Comparison of ENCODE assay signal across 10 mouse cellular contexts in genomic region chr3:51230146-51230835, GRCm38 (mm10). TPM values are rescaled to one million over a fixed set of nuclear protein-coding genes. Genes with fewer than 3 reads are reported as not detected.
A peak's percentile ranks its signal among the peaks of the same experiment; 100 is the strongest.
DNase-seq lines count a peak whose midpoint lies in the region; ATAC-seq and TF ChIP-seq lines count a peak whose summit lies in the region.
"Had no signal": no experiment of that assay in that cellular context is flagged by ENCODE, and none has a peak within 500 bp of the region (broad histone marks: within the 10 kb centered on the region; RNA-seq: fewer than 3 reads in every experiment).

No protein-coding gene starts in this region.

- peak overlapping the region; percentile 83; the same call in 1 of the 2 replicates for H3K27ac ChIP-seq in heart, embryonic 10.5 days
- peak overlapping the region; percentile 97 for H3K27ac ChIP-seq in MEL (ENCODE audit: control insufficient read depth, low read depth, low read length)
- H3K27ac ChIP-seq in midbrain, embryonic 14.5 days (replicated peaks; ENCODE audit: low read depth, low read length): no peak overlapping the region

- H3K4me3 ChIP-seq in heart, embryonic 10.5 days: no peak overlapping the region
- peak overlapping the region in 1 of 2 experiments; percentile 24; a peak in 2 of 4 replicates for H3K4me3 ChIP-seq in MEL (ENCODE audit: control insufficient read depth in 1 of 2, insufficient read depth in 1 of 2, low read depth in 2 of 2, low read length in 2 of 2)
- H3K4me3 ChIP-seq in megakaryocyte, embryonic 14.5 days (replicated peaks): peak overlapping the region; percentile 12
- H3K4me3 ChIP-seq in midbrain, embryonic 14.5 days (replicated peaks; ENCODE audit: low read depth, low read length): no peak overlapping the region
- H3K4me3 ChIP-seq: heart, embryonic 15.5 days had no signal

- peak; percentile 50 to 71 for TF ChIP-seq EP300 in MEL (IDR thresholded peaks at IDR 0.05; ENCODE audit: low read depth in 1 of 2, low read length in 2 of 2)

- 67% methylated on average over 6 of the region's 6 CpGs for WGBS in heart, embryonic 10.5 days
- WGBS in midbrain, embryonic 14.5 days: 96% methylated on average over 6 of the region's 6 CpGs

- peaks cover 60% of the 10 kb centered on the region for H3K4me1 ChIP-seq in heart, embryonic 10.5 days
- H3K4me1 ChIP-seq in MEL (ENCODE audit: control insufficient read depth in 1 of 2, insufficient read depth in 2 of 2, low read length in 2 of 2): peaks cover 39 to 73% of the 10 kb centered on the region in 2 experiments
- H3K4me1 ChIP-seq in megakaryocyte, embryonic 14.5 days: peaks cover 98% of the 10 kb centered on the region
- peaks cover 12% of the 10 kb centered on the region for H3K4me1 ChIP-seq in midbrain, embryonic 14.5 days (ENCODE audit: control insufficient read depth, insufficient read depth, low read length)

- TF ChIP-seq POLR2A in MEL (IDR thresholded peaks at IDR 0.05; ENCODE audit: control insufficient read depth in 1 of 2, insufficient read depth in 1 of 2, low read depth in 1 of 2, low read length in 2 of 2, poor library complexity in 1 of 2): no peak

- no peak for TF ChIP-seq RAD21 in MEL (IDR thresholded peaks at IDR 0.05; ENCODE audit: low read depth, low read length)

- H3K9me3 ChIP-seq in heart, embryonic 10.5 days: no peaks in the 10 kb centered on the region
- H3K9me3 ChIP-seq in MEL (replicated peaks; ENCODE audit: insufficient read depth, low read length): no peaks in the 10 kb centered on the region
- H3K9me3 ChIP-seq in megakaryocyte, embryonic 14.5 days: no peaks in the 10 kb centered on the region
- H3K9me3 ChIP-seq in midbrain, embryonic 14.5 days (ENCODE audit: control insufficient read depth, low read length): no peaks in the 10 kb centered on the region
- H3K9me3 ChIP-seq: heart, embryonic 15.5 days had no signal

- H3K79me2 ChIP-seq in MEL (ENCODE audit: control insufficient read depth, insufficient read depth, low read length, poor library complexity): peaks cover 59% of the 10 kb centered on the region

- DNase-seq in heart, embryonic 10.5 days (ENCODE audit: low spot score): peak; percentile 88
- no peak for DNase-seq in heart, adult 8-10 months (ENCODE audit: low spot score)
- peak; percentile 88 for DNase-seq in MEL (ENCODE audit: low read depth, low spot score)
- DNase-seq in kidney, adult 11 months: no peak
- no peak for DNase-seq in left cerebral cortex, adult 9 months (ENCODE audit: low spot score in 2 of 2)
- no peak for DNase-seq in midbrain, embryonic 14.5 days
- DNase-seq: lung, postnatal 4 days had no signal

- no peaks in the 10 kb centered on the region for H3K36me3 ChIP-seq in heart, embryonic 10.5 days
- H3K36me3 ChIP-seq in MEL (ENCODE audit: control insufficient read depth in 1 of 2, insufficient read depth in 2 of 2, low read length in 2 of 2): peaks cover 0 to 80% of the 10 kb centered on the region in 2 experiments; a peak in 2 of 4 replicates
- peaks cover 20% of the 10 kb centered on the region for H3K36me3 ChIP-seq in megakaryocyte, embryonic 14.5 days (replicated peaks; ENCODE audit: low read length)
- H3K36me3 ChIP-seq in midbrain, embryonic 14.5 days (ENCODE audit: control insufficient read depth, insufficient read depth, low read length): no peaks in the 10 kb centered on the region
- H3K36me3 ChIP-seq: heart, embryonic 15.5 days had no signal

- no peaks in the 10 kb centered on the region for H3K27me3 ChIP-seq in heart, embryonic 10.5 days (ENCODE audit: insufficient read depth, poor library complexity, severe bottlenecking)
- no peaks in the 10 kb centered on the region for H3K27me3 ChIP-seq in MEL (ENCODE audit: control insufficient read depth in 1 of 2, insufficient read depth in 2 of 2, low read length in 2 of 2)
- H3K27me3 ChIP-seq in megakaryocyte, embryonic 14.5 days (replicated peaks): no peaks in the 10 kb centered on the region
- no peaks in the 10 kb centered on the region for H3K27me3 ChIP-seq in midbrain, embryonic 14.5 days (ENCODE audit: control insufficient read depth, insufficient read depth, low read length)
- H3K27me3 ChIP-seq: heart, embryonic 15.5 days had no signal

- H3K4me2 ChIP-seq in midbrain, embryonic 14.5 days (ENCODE audit: low read length): no peak overlapping the region
- H3K4me2 ChIP-seq: heart, embryonic 15.5 days had no signal

- no peak for TF ChIP-seq CTCF in MEL (IDR thresholded peaks at IDR 0.05 in 2 of 3, conservative IDR thresholded peaks at IDR 0.05 in 1 of 3; ENCODE audit: control insufficient read depth in 1 of 3, insufficient read depth in 1 of 3, low read depth in 2 of 3, low read length in 3 of 3, poor library complexity in 1 of 3, severe bottlenecking in 1 of 3)

- peak; percentile 79 for ATAC-seq in erythroid progenitor cell, adult 5-6 weeks (replicated peaks; ENCODE audit: low FRiP score, poor library complexity, severe bottlenecking)
- no peak for ATAC-seq in midbrain, embryonic 14.5 days (ENCODE audit: low FRiP score, low TSS enrichment)

- H3K9ac ChIP-seq in MEL (ENCODE audit: control insufficient read depth, low read depth, low read length, poor library complexity, severe bottlenecking): peak overlapping the region; percentile 58
- H3K9ac ChIP-seq in midbrain, embryonic 14.5 days (replicated peaks; ENCODE audit: low read length): no peak overlapping the region
- H3K9ac ChIP-seq: heart, embryonic 15.5 days had no signal

TF ChIP-seq in MEL, 35 proteins besides CTCF, POLR2A, EP300 and RAD21 (continues in another document):
- no peak for TF ChIP-seq HCFC1 (IDR thresholded peaks at IDR 0.05; ENCODE audit: low read depth, low read length)
- TF ChIP-seq ETS1 (IDR thresholded peaks at IDR 0.05; ENCODE audit: low read depth, low read length): peak; percentile 85
- no peak for TF ChIP-seq SMC3 (IDR thresholded peaks at IDR 0.05; ENCODE audit: low read depth, low read length)
- TF ChIP-seq ZC3H11A (IDR thresholded peaks at IDR 0.05; ENCODE audit: low read depth, low read length): no peak
- TF ChIP-seq MAX (IDR thresholded peaks at IDR 0.05; ENCODE audit: low read length): peak; percentile 87
- no peak for TF ChIP-seq UBTF (IDR thresholded peaks at IDR 0.05; ENCODE audit: borderline replicate concordance, insufficient read depth, low read depth, low read length)
- peak; percentile 54 for TF ChIP-seq GATA1 (IDR thresholded peaks at IDR 0.05; ENCODE audit: low read depth, low read length)
- peak; percentile 88 for TF ChIP-seq MYC (IDR thresholded peaks at IDR 0.05; ENCODE audit: low read depth, low read length)
- peak; percentile 51; the same call in 1 of the 2 replicates for TF ChIP-seq BHLHE40 (IDR thresholded peaks at IDR 0.05; ENCODE audit: borderline replicate concordance, low read depth, low read length)
- TF ChIP-seq ZNF384 (IDR thresholded peaks at IDR 0.05; ENCODE audit: low read depth, low read length): peak; percentile 31; the same call in 1 of the 2 replicates
- TF ChIP-seq ZKSCAN1 (IDR thresholded peaks at IDR 0.05; ENCODE audit: low read depth, low read length): no peak
- TF ChIP-seq POLR2AphosphoS2 (IDR thresholded peaks at IDR 0.05; ENCODE audit: low read length): no peak
- TF ChIP-seq POLR2AphosphoS5 (IDR thresholded peaks at IDR 0.05; ENCODE audit: borderline replicate concordance, low read depth, low read length): no peak
- no peak for TF ChIP-seq GABPA (IDR thresholded peaks at IDR 0.05; ENCODE audit: low read depth, low read length)
- TF ChIP-seq KAT2A (conservative IDR thresholded peaks at IDR 0.05; ENCODE audit: low read depth, low read length): no peak
- no peak for TF ChIP-seq ZMIZ1 (IDR thresholded peaks at IDR 0.05; ENCODE audit: low read depth, low read length)
- no peak for TF ChIP-seq E2F4 (IDR thresholded peaks at IDR 0.05; ENCODE audit: borderline replicate concordance, low read depth, low read length)
- TF ChIP-seq SIN3A (IDR thresholded peaks at IDR 0.05; ENCODE audit: low read length): peak; percentile 77
- TF ChIP-seq TBP (IDR thresholded peaks at IDR 0.05; ENCODE audit: low read depth, low read length): peak; percentile 52
- peak; percentile 64; the same call in 1 of the 2 replicates for TF ChIP-seq MYB (IDR thresholded peaks at IDR 0.05; ENCODE audit: low read depth, low read length)
- TF ChIP-seq NELFE (IDR thresholded peaks at IDR 0.05; ENCODE audit: low read depth, low read length): no peak
- TF ChIP-seq MAFK (IDR thresholded peaks at IDR 0.05; ENCODE audit: borderline replicate concordance, low read depth, low read length): no peak; the same call in 1 of the 2 replicates
- no peak for TF ChIP-seq USF2 (IDR thresholded peaks at IDR 0.05; ENCODE audit: borderline replicate concordance in 1 of 2, insufficient read depth in 1 of 2, low read depth in 1 of 2, low read length in 2 of 2)
- TF ChIP-seq MEF2A (IDR thresholded peaks at IDR 0.05; ENCODE audit: extremely low read depth, insufficient replicate concordance, low read depth, low read length, poor library complexity, severe bottlenecking): no peak
- no peak for TF ChIP-seq NRF1 (IDR thresholded peaks at IDR 0.05; ENCODE audit: insufficient read depth, low read depth, low read length, poor library complexity, severe bottlenecking)
- TF ChIP-seq RCOR1 (IDR thresholded peaks at IDR 0.05; ENCODE audit: low read depth, low read length): peak; percentile 54
- TF ChIP-seq TCF12 (IDR thresholded peaks at IDR 0.05; ENCODE audit: low read depth, low read length): peak; percentile 76
- TF ChIP-seq TAL1 (IDR thresholded peaks at IDR 0.05; ENCODE audit: low read length): peak; percentile 88
- TF ChIP-seq JUND (IDR thresholded peaks at IDR 0.05; ENCODE audit: low read depth, low read length): no peak
- no peak for TF ChIP-seq ELF1 (IDR thresholded peaks at IDR 0.05; ENCODE audit: low read depth, low read length)
- no peak for TF ChIP-seq USF1 (IDR thresholded peaks at IDR 0.05; ENCODE audit: low read depth, low read length)
- peak; percentile 91 for TF ChIP-seq MXI1 (IDR thresholded peaks at IDR 0.05; ENCODE audit: low read depth, low read length)

RNA-seq across cellular contexts. Expression of gene Noct, which starts 6.0 kb away (rescaled TPM):
- polyA plus RNA-seq in heart, embryonic 10.5 days (2016; fragmentation: Nextera tagmentation; extraction: Ambion mirVana): 10.7 and 13.7 TPM in 2 replicates
- total RNA-seq in heart, adult 8-10 months (2022): 10 to 100 TPM; 32.2 to 45.2 (median 41.6) TPM
- 16.4 and 17.8 TPM in 2 replicates for total RNA-seq in MEL (2012; rRNA removed)
- polyA plus RNA-seq in MEL (2012; ENCODE audit: insufficient read depth in 1 of 2, insufficient read length in 2 of 2, low read depth in 1 of 2, low replicate concordance in 2 of 2, missing spikeins in 1 of 2): 10 to 100 TPM in 1 of 2 experiments, not detected in 1; 26.7 TPM
- 59.8 and 69.2 TPM in 2 replicates for total RNA-seq in erythroid progenitor cell, adult 5-6 weeks (2015; ENCODE audit: low replicate concordance)
- total RNA-seq in erythroid progenitor cell, adult 5-6 weeks (2017; ENCODE audit: low replicate concordance): 40.7 and 49.9 TPM in 2 replicates
- 4.9 and 9.6 TPM in 2 replicates for polyA plus RNA-seq in megakaryocyte, embryonic 14.5 days (2012; ENCODE audit: insufficient read depth, low replicate concordance)
- 27.9 and 31.7 TPM in 2 replicates for polyA plus RNA-seq in midbrain, embryonic 14.5 days (2014; fragmentation: Nextera tagmentation; extraction: Ambion mirVana)

Comparison
In these comparisons a context has a peak if more than half of its experiments do, and no peak if none do; other contexts are left out.
1. DNase-seq: peak in heart, embryonic 10.5 days (single experiment) and MEL (single experiment); none in heart, adult 8-10 months (single experiment), kidney, adult 11 months (single experiment), left cerebral cortex, adult 9 months (0 of 2) and midbrain, embryonic 14.5 days (single experiment).